Mouse (Mus musculus) liver, adult 2 months (tissue): ENCODE measurements around the gene Actl6a.

ENCODE experiments used
- CTCF ChIP-seq: fragments of 200-500 bp; IDR thresholded peaks from 2 replicates; pipeline ENCODE4 v1.5.1; 2011; ENCODE audit warnings: low read depth, low read length, control low read depth
- POLR2A ChIP-seq: fragments of 200-500 bp; IDR thresholded peaks from 2 replicates; pipeline ENCODE4 v1.6.1; 2011; ENCODE audit warnings: low read length, control low read depth; ENCODE audit not compliant: insufficient read depth; ENCODE audit errors: extremely low read depth

DNA sequence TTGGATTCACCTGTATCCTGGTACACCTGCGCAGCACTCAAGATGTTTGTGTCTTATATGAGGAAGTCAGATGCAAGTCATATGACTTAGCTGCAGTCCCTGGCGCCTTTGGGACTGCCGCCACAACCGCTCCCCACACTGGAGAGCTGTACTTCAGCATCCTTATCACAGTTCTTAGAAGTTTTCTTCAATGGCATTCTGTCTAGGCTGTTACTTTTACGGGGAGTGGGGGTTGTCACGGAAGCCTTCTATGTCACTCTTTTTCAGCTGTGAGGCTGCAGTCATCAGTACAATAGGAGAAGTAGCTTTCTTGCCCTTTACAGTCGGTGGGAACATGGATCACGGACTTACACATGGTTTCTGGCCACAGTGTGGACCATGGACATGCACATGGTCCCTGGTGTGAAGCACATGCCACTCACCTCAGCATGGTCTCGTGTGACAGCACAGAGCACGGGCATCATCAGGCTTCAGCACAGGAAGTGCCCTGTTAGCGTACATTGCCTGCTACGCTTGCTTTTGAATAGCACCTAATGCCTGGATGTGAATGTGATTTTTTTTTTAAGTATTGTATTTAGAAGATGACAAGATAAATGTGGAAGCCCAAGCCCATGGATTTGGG lies 23.1 kb upstream of the Actl6a start:
- TF ChIP-seq POLR2A (no peak), CTCF (no peak)
